Mouse (Mus musculus) spleen, adult 2 months (tissue): ENCODE data around the gene Rnf2.

Experiments
- CTCF ChIP-seq: fragments of 200-500 bp; IDR thresholded peaks from 2 replicates; pipeline ENCODE4 v1.5.1; 2011; ENCODE audit warnings: mild to moderate bottlenecking, inconsistent platforms; ENCODE audit not compliant: insufficient read depth, insufficient read length, insufficient replicate concordance; ENCODE audit errors: extremely low read depth
- POLR2A ChIP-seq: fragments of 200-500 bp; IDR thresholded peaks from 2 replicates; pipeline ENCODE4 v1.6.1; 2011; ENCODE audit warnings: low read depth, low read length, inconsistent platforms

GRCm38 (mm10) chr1:151497942-151498341 lies 2.8 kb downstream of the Rnf2 start:
- TF ChIP-seq CTCF (no peak), POLR2A (no peak)
